Mouse (Mus musculus): ENCODE data around the gene Gm11756. TPM values are rescaled to one million over a fixed set of nuclear protein-coding genes. Genes with fewer than 3 reads are reported as not detected.
"Not testable (repeated sequence)": the region's sequence is repeated elsewhere in the genome, so short reads cannot be mapped to it uniquely, and the experiment has no call there.

Gene Gm11756
- not detected in 2 replicates for polyA plus RNA-seq (2015; fragmentation: Nextera tagmentation; extraction: Ambion mirVana)

- not testable (repeated sequence) for H3K4me3 ChIP-seq (ENCODE audit: low read length); H3K27ac ChIP-seq (ENCODE audit: low read length); ATAC-seq (replicated peaks; ENCODE audit: extremely low read depth, insufficient read depth, low FRiP score); H3K4me1 ChIP-seq (ENCODE audit: control insufficient read depth, insufficient read depth, low read length); H3K9me3 ChIP-seq (replicated peaks; ENCODE audit: control insufficient read depth, low read length); H3K36me3 ChIP-seq (ENCODE audit: control insufficient read depth, insufficient read depth); H3K4me2 ChIP-seq (ENCODE audit: low read depth, low read length); H3K9ac ChIP-seq (ENCODE audit: low read length); H3K27me3 ChIP-seq (ENCODE audit: control insufficient read depth, insufficient read depth, low read length)
- WGBS, result 75% methylated on average over 6 of the region's 6 CpGs
Measured at GRCm38 (mm10) chr4:73920660-73921059, at the start of gene Gm11756. Gm11756 (minus strand) TSS chr4:73920760.

DNA sequence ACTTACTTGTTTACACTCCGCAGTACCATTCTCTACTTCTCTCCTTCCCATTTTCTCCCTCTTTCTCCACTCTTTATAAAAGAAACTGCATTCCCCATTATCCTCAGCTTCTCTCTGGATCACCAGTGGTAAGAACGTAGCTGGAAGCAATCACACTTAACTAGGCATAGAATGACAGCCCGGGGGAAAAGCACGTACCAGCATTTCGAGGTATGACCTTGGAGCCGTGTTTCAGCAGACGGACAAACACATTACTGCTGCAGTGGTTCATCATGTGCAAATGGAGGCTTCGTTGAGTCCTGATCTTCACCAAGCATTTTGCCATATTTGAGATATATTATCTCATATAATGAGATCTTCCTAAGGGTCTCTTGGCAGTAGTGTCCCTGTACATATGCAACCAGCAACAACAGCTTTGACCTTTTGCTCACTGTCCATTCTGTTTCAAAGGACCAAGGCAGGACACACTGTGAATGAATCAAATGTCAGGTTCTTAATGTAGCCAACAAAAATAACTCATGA lies 29.9 kb upstream of the Gm11756 start, which contains the start of gene 2310002L09Rik:
Gene 2310002L09Rik, minus strand, starts transcription at position 472 of the 522 bp plus-strand sequence.
- Histone ChIP-seq H3K4me2 (ENCODE audit: low read depth, low read length) (no peak within 1 kb of the TSS), H3K4me1 (ENCODE audit: control insufficient read depth, insufficient read depth, low read length) (no peaks in the 10 kb centered on the region), H3K9me3 (replicated peaks; ENCODE audit: control insufficient read depth, low read length) (no peaks in the 10 kb centered on the region), H3K27me3 (ENCODE audit: control insufficient read depth, insufficient read depth, low read length) (no peaks in the 10 kb centered on the region), H3K9ac (ENCODE audit: low read length) (no peak within 1 kb of the TSS), H3K4me3 (ENCODE audit: low read length) (no peak within 1 kb of the TSS), H3K27ac (ENCODE audit: low read length) (no peak within 1 kb of the TSS), H3K36me3 (ENCODE audit: control insufficient read depth, insufficient read depth) (no peaks in the 10 kb centered on the region)
- ATAC-seq (replicated peaks; ENCODE audit: extremely low read depth, insufficient read depth, low FRiP score), result no peak
- 70% methylated on average over 8 of the region's 8 CpGs for WGBS

- H3K4me3 ChIP-seq (ENCODE audit: low read length); H3K9me3 ChIP-seq (replicated peaks; ENCODE audit: control insufficient read depth, low read length); H3K9ac ChIP-seq (ENCODE audit: low read length); H3K36me3 ChIP-seq (ENCODE audit: control insufficient read depth, insufficient read depth); ATAC-seq (replicated peaks; ENCODE audit: extremely low read depth, insufficient read depth, low FRiP score); H3K27ac ChIP-seq (ENCODE audit: low read length); H3K4me2 ChIP-seq (ENCODE audit: low read depth, low read length); H3K27me3 ChIP-seq (ENCODE audit: control insufficient read depth, insufficient read depth, low read length); H3K4me1 ChIP-seq (ENCODE audit: control insufficient read depth, insufficient read depth, low read length): not testable (repeated sequence)
- WGBS, result no CpG with 5 or more reads among the region's 4 CpGs
Measured at GRCm38 (mm10) chr4:73905853-73906252, 14.7 kb downstream of the Gm11756 start, which contains the start of gene Gm13871. Gm13871 (minus strand) TSS chr4:73905953.

- not testable (repeated sequence) for H3K9me3 ChIP-seq (replicated peaks; ENCODE audit: control insufficient read depth, low read length); H3K36me3 ChIP-seq (ENCODE audit: control insufficient read depth, insufficient read depth); H3K27ac ChIP-seq (ENCODE audit: low read length); ATAC-seq (replicated peaks; ENCODE audit: extremely low read depth, insufficient read depth, low FRiP score); H3K27me3 ChIP-seq (ENCODE audit: control insufficient read depth, insufficient read depth, low read length); H3K9ac ChIP-seq (ENCODE audit: low read length); H3K4me2 ChIP-seq (ENCODE audit: low read depth, low read length); H3K4me1 ChIP-seq (ENCODE audit: control insufficient read depth, insufficient read depth, low read length); H3K4me3 ChIP-seq (ENCODE audit: low read length)
- WGBS, result no CpG with 5 or more reads among the region's 4 CpGs
Measured at GRCm38 (mm10) chr4:73891012-73891411, 29.5 kb downstream of the Gm11756 start, which contains the start of gene Gm11757. Gm11757 (minus strand) TSS chr4:73891112.

GRCm38 (mm10) chr4:73876166-73876565 lies 44.4 kb downstream of the Gm11756 start, which contains the start of gene Gm11758:
Gm11758 (minus strand) TSS chr4:73876266.
- not testable (repeated sequence) for H3K4me2 ChIP-seq (ENCODE audit: low read depth, low read length); H3K4me3 ChIP-seq (ENCODE audit: low read length); H3K27ac ChIP-seq (ENCODE audit: low read length); H3K4me1 ChIP-seq (ENCODE audit: control insufficient read depth, insufficient read depth, low read length); H3K27me3 ChIP-seq (ENCODE audit: control insufficient read depth, insufficient read depth, low read length); H3K36me3 ChIP-seq (ENCODE audit: control insufficient read depth, insufficient read depth); ATAC-seq (replicated peaks; ENCODE audit: extremely low read depth, insufficient read depth, low FRiP score); H3K9ac ChIP-seq (ENCODE audit: low read length); H3K9me3 ChIP-seq (replicated peaks; ENCODE audit: control insufficient read depth, low read length)
- no CpG with 5 or more reads among the region's 4 CpGs for WGBS

Other genes starting within 250 kb of the Gm11756 start
- gene Gm428, start 237.2 kb downstream of the Gm11756 start, polyA plus RNA-seq (2015; fragmentation: Nextera tagmentation; extraction: Ambion mirVana), result not detected in 2 replicates
- gene Rasef, start 129.8 kb downstream of the Gm11756 start, polyA plus RNA-seq (2015; fragmentation: Nextera tagmentation; extraction: Ambion mirVana), result 0.81 and 0.86 TPM in 2 replicates
- not detected in 2 replicates for gene Gm11758, start 44.5 kb downstream of the Gm11756 start, polyA plus RNA-seq (2015; fragmentation: Nextera tagmentation; extraction: Ambion mirVana)
- gene Gm11757, start 29.6 kb downstream of the Gm11756 start, polyA plus RNA-seq (2015; fragmentation: Nextera tagmentation; extraction: Ambion mirVana), result not detected in 2 replicates
- not detected in 2 replicates for gene Gm13871, start 14.8 kb downstream of the Gm11756 start, polyA plus RNA-seq (2015; fragmentation: Nextera tagmentation; extraction: Ambion mirVana)
- 1.7 and 2.4 TPM in 2 replicates for gene 2310002L09Rik, start 30.1 kb upstream of the Gm11756 start, polyA plus RNA-seq (2015; fragmentation: Nextera tagmentation; extraction: Ambion mirVana)
- gene Frmd3, start 92.7 kb upstream of the Gm11756 start, polyA plus RNA-seq (2015; fragmentation: Nextera tagmentation; extraction: Ambion mirVana), result 0.25 and 0.32 TPM in 2 replicates